Mouse (Mus musculus): ENCODE data around the gene Armc7.
"Not testable (repeated sequence)": the region's sequence is repeated elsewhere in the genome, so short reads cannot be mapped to it uniquely, and the experiment has no call there.

Armc7 gene

DNA sequence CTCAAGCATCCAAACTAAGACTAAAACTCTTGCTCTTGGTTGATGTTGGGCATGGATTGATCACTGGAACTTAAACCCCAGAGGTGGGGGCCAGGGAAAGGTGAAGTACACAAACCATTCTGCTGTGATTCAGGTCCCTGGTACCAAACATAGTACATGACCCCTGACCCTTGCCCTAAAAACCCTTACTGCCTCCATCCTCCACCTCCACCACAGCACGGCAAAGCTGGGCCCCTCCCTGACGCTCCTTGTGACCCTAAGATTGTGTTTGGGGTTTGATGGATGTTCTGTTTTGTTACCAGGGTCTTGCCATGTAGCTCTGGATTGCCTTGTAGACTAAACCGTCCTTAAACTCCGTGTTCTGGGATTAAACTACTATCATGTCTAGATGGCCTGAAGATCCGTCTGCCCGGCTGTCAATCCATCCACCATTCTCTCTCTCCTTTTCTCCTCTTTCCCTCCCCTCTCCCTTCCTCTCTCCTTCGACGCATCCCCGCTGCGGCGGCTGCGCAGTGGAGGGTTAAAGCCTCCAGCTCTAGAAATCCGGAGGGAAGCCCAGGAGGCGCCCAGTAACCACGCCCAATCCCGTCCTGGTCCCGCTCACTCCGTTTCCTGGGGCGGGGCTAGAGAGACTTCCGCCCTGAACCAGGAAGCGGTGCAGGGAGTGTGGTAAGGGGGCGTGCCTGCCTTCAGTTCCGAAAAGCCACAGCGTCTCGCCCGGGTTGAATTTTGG lies at the start of gene Armc7:
Gene Armc7 (plus strand): TSS at position 643 of the 733 bp plus-strand sequence.
- peak; percentile 95 to 97 for DNase-seq

DNA sequence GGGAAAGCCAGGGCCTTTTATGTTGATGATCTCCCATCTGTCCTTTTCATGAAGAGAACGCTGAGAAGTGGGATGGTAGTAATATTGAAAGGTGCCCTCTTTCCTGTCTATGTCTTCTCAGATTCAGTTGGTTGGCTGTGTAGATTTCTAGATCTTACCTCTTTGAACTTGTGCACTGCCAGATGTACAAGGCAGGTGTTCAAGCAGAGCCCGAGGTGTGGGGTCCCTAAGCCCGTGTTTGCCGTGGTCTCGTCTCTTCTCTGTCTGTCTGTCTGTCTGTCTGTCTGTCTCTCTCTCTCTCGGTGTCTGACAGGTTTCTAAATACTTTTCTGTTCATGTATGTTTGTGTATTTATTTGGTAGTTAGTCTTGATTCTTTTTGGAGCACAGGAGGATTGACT lies 49.8 kb upstream of the Armc7 start:
- no peak for DNase-seq

DNA sequence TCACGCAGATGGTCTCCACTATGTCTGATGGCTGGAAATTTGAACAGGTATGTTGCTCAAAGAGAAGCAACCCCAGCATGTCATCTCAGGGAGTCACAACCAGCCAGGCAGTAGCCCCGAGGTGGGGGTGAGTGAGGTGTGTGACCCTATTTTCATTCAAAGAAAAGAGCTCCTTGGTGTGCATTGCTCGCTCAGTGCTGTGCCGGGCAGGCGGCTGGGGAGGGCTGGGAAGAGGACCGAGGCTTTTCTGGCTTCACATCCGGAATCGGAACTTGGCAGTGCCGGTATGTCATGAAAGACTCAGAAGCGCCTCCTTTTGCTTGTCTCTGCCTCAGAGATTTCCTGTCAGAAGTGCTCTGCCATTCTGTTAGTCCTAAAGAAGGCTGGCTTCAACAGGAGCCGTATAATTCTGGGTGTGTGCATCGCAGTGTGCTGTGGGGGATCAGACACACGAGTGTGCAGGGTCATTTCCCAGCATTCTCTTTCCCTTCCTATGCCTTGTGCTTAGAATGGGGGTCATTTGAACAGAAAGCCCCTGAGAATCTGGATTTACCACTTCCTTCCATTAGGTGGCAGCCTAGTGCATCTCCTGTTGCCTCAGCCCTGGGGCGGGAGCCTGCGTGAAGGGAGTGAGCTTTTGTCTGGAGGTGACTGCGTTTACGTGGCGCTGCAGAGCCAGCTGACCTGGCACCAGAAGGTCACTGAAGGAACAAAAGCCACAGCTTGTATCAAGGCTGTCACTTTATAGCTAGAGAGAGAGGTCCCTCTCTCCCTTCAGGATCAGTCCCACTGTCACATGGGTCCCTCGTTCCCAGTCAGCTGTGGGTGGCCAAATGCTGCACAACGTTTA lies 47.8 kb upstream of the Armc7 start:
- peak in 1 of 2 experiments; percentile 71 for DNase-seq

DNA sequence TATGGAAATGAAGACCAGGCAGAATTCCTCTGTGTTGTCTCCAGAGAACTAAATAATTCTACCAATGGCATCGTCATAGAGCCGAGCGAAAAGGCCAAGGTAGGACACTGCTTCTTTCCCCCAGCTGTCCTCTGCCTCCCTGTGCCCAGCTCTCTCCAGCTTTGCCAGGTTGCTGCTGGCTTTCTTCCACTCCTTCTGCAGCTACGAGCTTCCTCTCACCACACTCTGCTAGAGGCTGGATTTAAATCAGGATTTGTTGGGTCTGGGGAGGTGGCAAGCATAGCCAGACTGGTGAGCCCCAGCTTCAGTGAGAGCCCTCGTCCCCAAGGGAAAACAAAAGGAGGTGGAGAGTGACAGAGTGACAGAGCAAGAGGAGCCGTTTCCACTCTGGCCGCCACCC lies 46.2 kb upstream of the Armc7 start:
- DNase-seq = no peak

DNA sequence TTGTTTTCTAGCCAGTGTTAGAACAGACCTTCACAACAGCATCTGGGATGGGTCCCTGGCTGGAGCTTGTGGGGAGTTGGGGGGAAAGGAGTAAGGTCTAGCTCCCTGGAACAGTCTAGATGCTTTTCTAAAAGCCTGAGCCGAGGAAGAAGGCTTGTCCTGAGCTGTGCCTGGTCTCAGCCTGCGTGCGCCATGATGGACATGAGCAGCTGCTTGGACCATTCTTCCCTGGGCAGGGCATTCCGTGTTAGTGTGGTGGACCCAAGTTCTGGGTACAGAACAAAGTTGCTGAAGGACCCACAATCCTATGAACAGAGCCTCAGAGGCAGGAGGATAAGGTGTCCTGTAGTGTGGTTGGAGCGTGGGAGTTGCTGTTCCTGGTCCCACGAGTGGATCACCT lies 44.9 kb upstream of the Armc7 start:
- DNase-seq = no peak

GRCm38 (mm10) chr11:115432814-115433213 lies 42.7 kb upstream of the Armc7 start:
- no peak for DNase-seq

GRCm38 (mm10) chr11:115433342-115433741 lies 42.1 kb upstream of the Armc7 start:
- no peak for DNase-seq

DNA sequence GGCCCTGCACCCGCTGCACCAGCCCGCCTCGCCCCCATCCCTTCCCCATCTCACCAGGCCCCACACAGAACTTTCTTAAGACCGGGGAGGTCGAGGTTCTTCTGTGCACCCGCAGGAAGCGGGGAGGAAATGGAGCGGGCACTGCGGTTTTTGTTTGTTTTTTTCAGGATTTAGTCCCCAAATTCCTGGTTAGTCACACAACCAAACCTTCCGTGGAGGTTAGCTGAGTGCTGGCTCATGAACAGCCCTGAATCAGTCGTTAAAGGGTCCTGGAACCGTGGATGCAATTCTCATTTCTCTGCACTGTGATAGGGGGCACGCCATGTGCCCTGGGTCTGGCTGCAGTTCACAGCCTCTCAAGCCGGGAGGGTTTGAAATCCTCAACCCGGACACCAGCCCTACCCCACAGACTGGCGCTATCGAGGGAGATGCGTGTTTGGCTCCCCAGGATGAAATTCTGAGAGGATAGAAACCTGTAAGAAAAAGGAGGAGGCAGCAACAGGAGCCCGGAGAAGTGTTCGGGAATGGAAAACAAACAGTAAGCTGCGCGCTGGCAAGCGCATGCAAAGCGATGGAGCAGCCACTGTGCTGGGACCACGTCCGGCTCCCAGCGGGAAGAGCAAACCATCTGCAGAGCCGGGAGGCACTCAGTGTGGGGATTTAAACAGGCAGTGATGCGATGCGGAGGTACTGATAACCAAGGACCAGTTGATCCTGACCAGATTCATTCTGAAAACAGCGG lies 39.7 kb upstream of the Armc7 start:
- DNase-seq = no peak

- no peak for DNase-seq
These were observed 37.8 kb upstream of the Armc7 start for GRCm38 (mm10) chr11:115437571-115438122.

GRCm38 (mm10) chr11:115439326-115439725 lies 36.1 kb upstream of the Armc7 start:
- DNase-seq = no peak

- DNase-seq = no peak
These were observed 35.4 kb upstream of the Armc7 start, which contains the start of gene Trim80 for GRCm38 (mm10) chr11:115439906-115440595. Gene Trim80 (plus strand): TSS chr11:115440545.

- no peak for DNase-seq
These were observed 34.0 kb upstream of the Armc7 start for GRCm38 (mm10) chr11:115441417-115441816.

- peak; percentile 60 to 75 for DNase-seq
These were observed 28.6 kb upstream of the Armc7 start for GRCm38 (mm10) chr11:115446906-115447305.

DNA sequence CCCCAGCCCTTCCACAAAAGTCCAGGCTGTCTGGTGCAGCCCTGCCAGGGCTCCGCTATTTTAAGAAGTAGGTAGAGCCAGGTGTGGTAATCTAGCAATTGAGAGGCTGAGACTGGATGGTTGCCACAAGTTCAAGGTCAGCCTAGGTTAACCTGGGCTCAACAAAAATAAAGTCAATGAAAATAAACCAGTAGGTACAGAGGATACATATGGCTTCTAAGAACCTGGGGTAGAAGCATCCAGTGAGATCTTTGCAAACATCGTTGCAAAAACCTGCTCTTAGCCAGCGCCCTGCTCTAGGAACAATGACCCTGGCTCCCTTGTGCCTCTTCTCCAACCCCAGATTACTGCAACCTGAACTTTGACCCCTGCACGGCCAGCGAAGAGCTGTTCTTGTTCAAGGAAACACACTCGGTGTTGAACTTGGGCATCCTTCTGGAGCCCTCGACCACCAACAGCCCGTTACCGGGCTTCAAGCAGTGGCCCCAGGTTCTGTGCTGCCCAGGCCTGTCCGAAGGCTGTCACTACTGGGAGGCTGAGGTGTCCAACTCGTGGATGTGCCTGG lies 28.1 kb upstream of the Armc7 start:
- DNase-seq = peak in 1 of 2 experiments; percentile 65

- peak; percentile 84 to 85 for DNase-seq
These were observed 27.4 kb upstream of the Armc7 start for GRCm38 (mm10) chr11:115448075-115448474.

- peak; percentile 84 to 94 for DNase-seq
These were observed 26.5 kb upstream of the Armc7 start for GRCm38 (mm10) chr11:115448998-115449397.

DNA sequence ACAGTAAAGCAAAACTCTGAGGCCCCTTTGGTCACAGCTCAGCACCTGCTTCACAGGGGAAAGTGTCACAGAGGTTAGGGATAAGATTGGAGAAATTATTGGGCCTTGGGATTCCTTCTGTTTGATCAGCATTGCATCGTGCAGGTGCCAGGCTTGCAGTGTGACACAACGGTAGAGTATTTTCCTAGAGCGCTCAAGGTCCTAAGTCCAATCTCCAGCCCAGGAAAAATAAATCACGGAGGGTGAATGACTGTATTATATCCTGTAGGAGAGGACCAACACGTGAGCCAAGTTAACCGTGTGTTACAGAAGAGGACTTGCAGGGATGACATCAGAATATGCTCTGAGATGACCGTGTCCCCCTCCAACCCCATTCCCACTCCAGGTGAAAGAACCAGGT lies 25.3 kb upstream of the Armc7 start:
- peak; percentile 60 to 75 for DNase-seq

GRCm38 (mm10) chr11:115451781-115452241 lies 23.7 kb upstream of the Armc7 start:
- no peak for DNase-seq

- no peak for DNase-seq
These were observed 23.1 kb upstream of the Armc7 start for GRCm38 (mm10) chr11:115452281-115452860.

- DNase-seq = no peak
These were observed 22.2 kb upstream of the Armc7 start for GRCm38 (mm10) chr11:115453306-115453705.

DNA sequence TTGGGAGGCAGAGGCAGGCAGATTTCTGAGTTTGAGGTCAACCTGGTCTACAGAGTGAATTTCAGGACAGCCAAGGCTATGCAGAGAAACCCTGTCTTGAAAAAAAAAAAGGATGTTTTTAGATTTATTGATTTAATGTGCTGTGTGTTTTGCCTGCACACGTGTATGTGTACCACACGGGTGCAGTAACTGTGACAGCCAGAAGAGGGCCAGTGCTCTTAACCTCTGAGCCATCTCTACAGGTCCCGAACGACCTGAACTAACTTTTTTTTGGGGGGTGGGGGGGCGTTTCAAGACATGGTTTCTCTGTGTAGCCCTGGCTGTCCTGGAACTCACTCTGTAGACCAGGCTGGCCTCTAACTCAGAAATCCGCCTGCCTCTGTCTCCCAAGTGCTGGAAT lies 20.6 kb upstream of the Armc7 start:
- DNase-seq = not testable (repeated sequence)
